Mouse (Mus musculus): Measurements from ENCODE around the gene Zdhhc18.

- TF ChIP-seq CTCF (IDR thresholded peaks at IDR 0.05; ENCODE audit: control insufficient read depth, insufficient read depth, insufficient replicate concordance, low read depth, low read length) (no peak), POLR2A (IDR thresholded peaks at IDR 0.05; ENCODE audit: control insufficient read depth, low read depth, low read length) (no peak)
Observed at GRCm38 (mm10) chr4:133599571-133600073, 50.3 kb downstream of the Zdhhc18 start.

All from testis, adult 2 months (tissue).